Mouse (Mus musculus): Measurements from ENCODE around the gene Fam47e. TPM values are rescaled to one million over a fixed set of nuclear protein-coding genes. Genes with fewer than 3 reads are reported as not detected.

Gene Fam47e
- total and polyA plus RNA-seq, 3 experiments: 0.23 TPM; not detected in 2

- TF ChIP-seq CTCF (IDR thresholded peaks at IDR 0.05) (no peak), EP300 (IDR thresholded peaks at IDR 0.05; ENCODE audit: insufficient read depth, low read depth, low read length) (no peak), POLR2A (IDR thresholded peaks at IDR 0.05; ENCODE audit: insufficient read depth, low read depth, low read length) (no peak)
- Histone ChIP-seq H3K27me3 (ENCODE audit: control insufficient read depth, insufficient read depth, low read length) (no peaks in the 10 kb centered on the region), H3K4me3 (no peak overlapping the region), H3K27ac (no peak overlapping the region), H3K9ac (ENCODE audit: low read depth, low read length) (no peak overlapping the region), H3K4me1 (ENCODE audit: control insufficient read depth, insufficient read depth, low read length) (no peaks in the 10 kb centered on the region), H3K36me3 (ENCODE audit: control insufficient read depth, insufficient read depth, low read length) (no peaks in the 10 kb centered on the region), H3K79me2 (replicated peaks; ENCODE audit: control insufficient read depth, insufficient read depth, low read length) (no peaks in the 10 kb centered on the region)
- 77% methylated on average over 14 of the region's 14 CpGs for WGBS
- DNase-seq: no peak
- intact Hi-C loops (cut with DNase I): no loop called here
Measured at GRCm38 (mm10) chr5:92579559-92579958, 24.7 kb downstream of the Fam47e start.

GRCm38 (mm10) chr5:92585932-92586331 lies 31.1 kb downstream of the Fam47e start:
- Histone ChIP-seq H3K79me2 (replicated peaks; ENCODE audit: control insufficient read depth, insufficient read depth, low read length) (no peaks in the 10 kb centered on the region), H3K27me3 (ENCODE audit: control insufficient read depth, insufficient read depth, low read length) (no peaks in the 10 kb centered on the region), H3K36me3 (ENCODE audit: control insufficient read depth, insufficient read depth, low read length) (no peaks in the 10 kb centered on the region), H3K27ac (no peak overlapping the region), H3K4me1 (ENCODE audit: control insufficient read depth, insufficient read depth, low read length) (no peaks in the 10 kb centered on the region), H3K9ac (ENCODE audit: low read depth, low read length) (no peak overlapping the region), H3K4me3 (no peak overlapping the region)
- TF ChIP-seq EP300 (IDR thresholded peaks at IDR 0.05; ENCODE audit: insufficient read depth, low read depth, low read length): no peak
- TF ChIP-seq CTCF (IDR thresholded peaks at IDR 0.05): no peak
- no peak for TF ChIP-seq POLR2A (IDR thresholded peaks at IDR 0.05; ENCODE audit: insufficient read depth, low read depth, low read length)
- DNase-seq: no peak
- intact Hi-C loops (cut with DNase I): no loop called here
- 57% methylated on average over 10 of the region's 10 CpGs for WGBS

- no peak for DNase-seq
- intact Hi-C loops (cut with DNase I): no loop called here
- H3K4me3 ChIP-seq: no peak overlapping the region
Measured at GRCm38 (mm10) chr5:92595026-92595425, 40.2 kb downstream of the Fam47e start.

GRCm38 (mm10) chr5:92596865-92597264 lies 42.0 kb downstream of the Fam47e start:
- no peak for TF ChIP-seq POLR2A (IDR thresholded peaks at IDR 0.05; ENCODE audit: insufficient read depth, low read depth, low read length)
- TF ChIP-seq CTCF (IDR thresholded peaks at IDR 0.05): no peak
- TF ChIP-seq EP300 (IDR thresholded peaks at IDR 0.05; ENCODE audit: insufficient read depth, low read depth, low read length): no peak
- WGBS: 86% methylated on average over 8 of the region's 8 CpGs
- no peak for DNase-seq
- H3K4me1 ChIP-seq (ENCODE audit: control insufficient read depth, insufficient read depth, low read length): no peaks in the 10 kb centered on the region
- intact Hi-C loops (cut with DNase I): no loop called here
- H3K4me3 ChIP-seq: no peak overlapping the region
- no peaks in the 10 kb centered on the region for H3K79me2 ChIP-seq (replicated peaks; ENCODE audit: control insufficient read depth, insufficient read depth, low read length)
- H3K27ac ChIP-seq: no peak overlapping the region
- no peaks in the 10 kb centered on the region for H3K36me3 ChIP-seq (ENCODE audit: control insufficient read depth, insufficient read depth, low read length)
- no peaks in the 10 kb centered on the region for H3K27me3 ChIP-seq (ENCODE audit: control insufficient read depth, insufficient read depth, low read length)
- H3K9ac ChIP-seq (ENCODE audit: low read depth, low read length): no peak overlapping the region

More at GRCm38 (mm10) chr5:92595026-92595425, 40.2 kb downstream of the Fam47e start:
- 72% methylated on average over 5 of the region's 5 CpGs for WGBS
- Histone ChIP-seq H3K9ac (ENCODE audit: low read depth, low read length) (no peak overlapping the region), H3K27me3 (ENCODE audit: control insufficient read depth, insufficient read depth, low read length) (no peaks in the 10 kb centered on the region), H3K79me2 (replicated peaks; ENCODE audit: control insufficient read depth, insufficient read depth, low read length) (no peaks in the 10 kb centered on the region), H3K27ac (no peak overlapping the region), H3K36me3 (ENCODE audit: control insufficient read depth, insufficient read depth, low read length) (no peaks in the 10 kb centered on the region), H3K4me1 (ENCODE audit: control insufficient read depth, insufficient read depth, low read length) (no peaks in the 10 kb centered on the region)
- TF ChIP-seq POLR2A (IDR thresholded peaks at IDR 0.05; ENCODE audit: insufficient read depth, low read depth, low read length) (no peak), EP300 (IDR thresholded peaks at IDR 0.05; ENCODE audit: insufficient read depth, low read depth, low read length) (no peak), CTCF (IDR thresholded peaks at IDR 0.05) (no peak)

GRCm38 (mm10) chr5:92599030-92599429 lies 44.2 kb downstream of the Fam47e start:
- DNase-seq: no peak
- H3K9ac ChIP-seq (ENCODE audit: low read depth, low read length): no peak overlapping the region
- H3K27ac ChIP-seq: no peak overlapping the region
- intact Hi-C loops (cut with DNase I): no loop called here
- no peaks in the 10 kb centered on the region for H3K27me3 ChIP-seq (ENCODE audit: control insufficient read depth, insufficient read depth, low read length)
- H3K79me2 ChIP-seq (replicated peaks; ENCODE audit: control insufficient read depth, insufficient read depth, low read length): no peaks in the 10 kb centered on the region
- H3K36me3 ChIP-seq (ENCODE audit: control insufficient read depth, insufficient read depth, low read length): no peaks in the 10 kb centered on the region
- no peak overlapping the region for H3K4me3 ChIP-seq
- no peaks in the 10 kb centered on the region; the same call in 1 of the 2 replicates for H3K4me1 ChIP-seq (ENCODE audit: control insufficient read depth, insufficient read depth, low read length)
- WGBS: 72% methylated on average over 10 of the region's 10 CpGs
- no peak for TF ChIP-seq CTCF (IDR thresholded peaks at IDR 0.05)

- 1% methylated on average over 67 of the region's 69 CpGs for WGBS
- peak within 1 kb of the TSS; percentile 84 for H3K9ac ChIP-seq (ENCODE audit: low read depth, low read length)
- no peak within 1 kb of the TSS for H3K27ac ChIP-seq
- H3K4me3 ChIP-seq: peak within 1 kb of the TSS; percentile 71
- intact Hi-C loops (cut with DNase I): no loop called here
- TF ChIP-seq CTCF (IDR thresholded peaks at IDR 0.05) (peak; percentile 9; the same call in 1 of the 2 replicates), POLR2A (IDR thresholded peaks at IDR 0.05; ENCODE audit: insufficient read depth, low read depth, low read length) (peak; percentile 35; the same call in 1 of the 2 replicates), EP300 (IDR thresholded peaks at IDR 0.05; ENCODE audit: insufficient read depth, low read depth, low read length) (no peak)
- peak; percentile 74 to 75 for DNase-seq
- H3K79me2 ChIP-seq (replicated peaks; ENCODE audit: control insufficient read depth, insufficient read depth, low read length): no peaks in the 10 kb centered on the region
- H3K4me1 ChIP-seq (ENCODE audit: control insufficient read depth, insufficient read depth, low read length): peaks cover 3% of the 10 kb centered on the region
- H3K36me3 ChIP-seq (ENCODE audit: control insufficient read depth, insufficient read depth, low read length): no peaks in the 10 kb centered on the region
- no peaks in the 10 kb centered on the region for H3K27me3 ChIP-seq (ENCODE audit: control insufficient read depth, insufficient read depth, low read length)
Measured at GRCm38 (mm10) chr5:92602691-92603690, 48.1 kb downstream of the Fam47e start, which contains the start of gene Stbd1. Gene Stbd1, plus strand, starts transcription at chr5:92603041.

All from heart, adult 2 months (tissue).